Mouse (Mus musculus): ENCODE measurements around the gene Hsd17b13.
"Not testable (repeated sequence)": the region's sequence is repeated elsewhere in the genome, so short reads cannot be mapped to it uniquely, and the experiment has no call there.

Gene Hsd17b13

GRCm38 (mm10) chr5:103980705-103981560, 3.7 kb upstream of the Hsd17b13 start:
- DNase-seq (ENCODE audit: low spot score): no peak

- no peak for DNase-seq (ENCODE audit: low spot score)
These were observed 829 bp upstream of the Hsd17b13 start for GRCm38 (mm10) chr5:103977907-103978570.

- no peak for DNase-seq (ENCODE audit: low spot score)
These were observed 1.5 kb downstream of the Hsd17b13 start for GRCm38 (mm10) chr5:103975736-103976135.

- DNase-seq (ENCODE audit: low spot score): no peak
These were observed 4.4 kb downstream of the Hsd17b13 start for GRCm38 (mm10) chr5:103972801-103973200.

- DNase-seq (ENCODE audit: low spot score): no peak
These were observed 4.8 kb downstream of the Hsd17b13 start for GRCm38 (mm10) chr5:103972379-103972778.

- no peak for DNase-seq (ENCODE audit: low spot score)
These were observed 6.2 kb downstream of the Hsd17b13 start for GRCm38 (mm10) chr5:103971051-103971450.

GRCm38 (mm10) chr5:103962935-103963429, 14.2 kb downstream of the Hsd17b13 start:
- no peak for DNase-seq (ENCODE audit: low spot score)

- no peak for DNase-seq (ENCODE audit: low spot score)
These were observed 22.6 kb downstream of the Hsd17b13 start for GRCm38 (mm10) chr5:103954638-103955037.

GRCm38 (mm10) chr5:103953135-103954083, 23.8 kb downstream of the Hsd17b13 start:
- DNase-seq (ENCODE audit: low spot score): no peak

GRCm38 (mm10) chr5:103950138-103950537, 27.1 kb downstream of the Hsd17b13 start:
- DNase-seq (ENCODE audit: low spot score): not testable (repeated sequence)

GRCm38 (mm10) chr5:103943183-103943582, 34.0 kb downstream of the Hsd17b13 start:
- no peak for DNase-seq (ENCODE audit: low spot score)

GRCm38 (mm10) chr5:103939856-103940255, 37.4 kb downstream of the Hsd17b13 start:
- no peak for DNase-seq (ENCODE audit: low spot score)

GRCm38 (mm10) chr5:103939350-103939652, 37.9 kb downstream of the Hsd17b13 start:
- DNase-seq (ENCODE audit: low spot score): no peak

GRCm38 (mm10) chr5:103938547-103939349, 38.5 kb downstream of the Hsd17b13 start:
- DNase-seq (ENCODE audit: low spot score): no peak

GRCm38 (mm10) chr5:103936906-103937589, 40.2 kb downstream of the Hsd17b13 start:
- DNase-seq (ENCODE audit: low spot score): no peak

GRCm38 (mm10) chr5:103931924-103932323, 45.3 kb downstream of the Hsd17b13 start:
- DNase-seq (ENCODE audit: low spot score): not testable (repeated sequence)

- no peak for DNase-seq (ENCODE audit: low spot score)
These were observed 46.7 kb downstream of the Hsd17b13 start for GRCm38 (mm10) chr5:103930511-103930910.

- DNase-seq (ENCODE audit: low spot score): no peak
These were observed 49.0 kb downstream of the Hsd17b13 start for GRCm38 (mm10) chr5:103928196-103928550.

GRCm38 (mm10) chr5:103927429-103928195, 49.6 kb downstream of the Hsd17b13 start:
- DNase-seq (ENCODE audit: low spot score): peak; percentile 88

GRCm38 (mm10) chr5:103926398-103926797, 50.8 kb downstream of the Hsd17b13 start:
- no peak for DNase-seq (ENCODE audit: low spot score)
